Mouse (Mus musculus) left cerebral cortex, adult 2 months (tissue): ENCODE data around the gene Ano6. TPM values are rescaled to one million over a fixed set of nuclear protein-coding genes. Genes with fewer than 3 reads are reported as not detected.

Source experiments
- DNase-seq, 2 experiments: peaks; one replicate each; pipeline ENCODE4 v3.0.0; 2021 to 2022; ENCODE audit warnings: low spot score in 2 of 2, mixed read lengths in 1 of 2; ENCODE audit errors: extremely low spot score in 1 of 2
- H3K27ac ChIP-seq: fragments of 200-600 bp; 2 replicates; pipeline ENCODE4 v1.8.1; 2022
- H3K4me3 ChIP-seq: fragments of 200-600 bp; 2 replicates; pipeline ENCODE4 v1.8.1; 2022
- CTCF ChIP-seq: fragments of 200-600 bp; IDR thresholded peaks from 2 replicates; pipeline ENCODE4 v1.8.1; 2022; ENCODE audit warnings: antibody characterized with exemption, mild to moderate bottlenecking, moderate library complexity
- intact Hi-C: fragments of 180-260 bp; cut with DNase I; formaldehyde crosslinking; loops from one replicate; pipeline ENCODE4 v1.15.1; 2025
- total RNA-seq, 2 experiments: library from RNA; stranded (reverse); gene quantifications; 2 replicates each; pipeline ENCODE4 v1.2.3; 2021

Ano6 gene
- total RNA-seq, 2 experiments from 2014 or later, result 22.6 to 24.7 TPM

DNA sequence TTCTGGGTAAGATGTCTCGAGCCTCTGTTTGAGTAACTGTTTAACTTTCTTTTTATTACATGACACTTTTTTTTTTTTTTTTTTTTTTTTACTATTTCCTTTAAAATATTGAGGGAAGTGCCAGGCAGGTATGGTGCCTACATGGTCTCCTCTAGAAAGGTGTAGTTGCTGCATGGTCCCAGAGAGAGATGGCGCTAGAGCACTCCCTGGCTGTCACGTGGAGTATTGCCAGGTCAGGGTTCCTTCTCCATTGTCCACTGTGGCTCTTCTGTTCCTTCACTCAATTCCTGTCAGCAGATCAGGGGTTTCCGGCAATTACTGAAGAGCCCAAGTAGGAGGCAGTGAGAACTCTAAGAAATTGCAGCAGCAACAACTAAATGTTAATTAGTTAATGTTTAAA, 152.8 kb downstream of the Ano6 start:
- peak; percentile 46 for TF ChIP-seq CTCF
- intact Hi-C loops, result no loop called here
- Histone ChIP-seq H3K4me3 (no peak overlapping the region), H3K27ac (no peak overlapping the region)
- DNase-seq, result no peak

DNA sequence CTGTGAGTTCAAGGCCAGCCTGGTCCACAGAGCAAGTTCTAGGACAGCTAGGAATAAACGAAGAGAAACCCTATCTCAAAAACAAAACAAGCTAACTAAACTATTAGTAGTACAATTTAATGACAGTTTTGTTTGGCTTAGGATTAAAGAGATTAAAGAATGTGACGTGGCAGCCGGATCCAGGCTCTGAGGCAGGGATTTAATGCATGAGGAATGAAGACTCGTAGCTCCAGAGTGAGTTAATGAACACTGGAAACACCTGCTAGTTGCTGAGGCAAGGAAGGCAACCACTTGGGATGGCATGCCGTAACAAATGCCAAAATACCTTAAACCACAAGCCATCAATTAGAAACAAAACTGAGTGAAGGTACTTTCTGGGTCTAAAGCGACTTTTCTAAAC, 153.7 kb downstream of the Ano6 start:
- Histone ChIP-seq H3K27ac (no peak overlapping the region), H3K4me3 (no peak overlapping the region)
- intact Hi-C loops, result no loop called here
- TF ChIP-seq CTCF, result no peak
- no peak for DNase-seq

DNA sequence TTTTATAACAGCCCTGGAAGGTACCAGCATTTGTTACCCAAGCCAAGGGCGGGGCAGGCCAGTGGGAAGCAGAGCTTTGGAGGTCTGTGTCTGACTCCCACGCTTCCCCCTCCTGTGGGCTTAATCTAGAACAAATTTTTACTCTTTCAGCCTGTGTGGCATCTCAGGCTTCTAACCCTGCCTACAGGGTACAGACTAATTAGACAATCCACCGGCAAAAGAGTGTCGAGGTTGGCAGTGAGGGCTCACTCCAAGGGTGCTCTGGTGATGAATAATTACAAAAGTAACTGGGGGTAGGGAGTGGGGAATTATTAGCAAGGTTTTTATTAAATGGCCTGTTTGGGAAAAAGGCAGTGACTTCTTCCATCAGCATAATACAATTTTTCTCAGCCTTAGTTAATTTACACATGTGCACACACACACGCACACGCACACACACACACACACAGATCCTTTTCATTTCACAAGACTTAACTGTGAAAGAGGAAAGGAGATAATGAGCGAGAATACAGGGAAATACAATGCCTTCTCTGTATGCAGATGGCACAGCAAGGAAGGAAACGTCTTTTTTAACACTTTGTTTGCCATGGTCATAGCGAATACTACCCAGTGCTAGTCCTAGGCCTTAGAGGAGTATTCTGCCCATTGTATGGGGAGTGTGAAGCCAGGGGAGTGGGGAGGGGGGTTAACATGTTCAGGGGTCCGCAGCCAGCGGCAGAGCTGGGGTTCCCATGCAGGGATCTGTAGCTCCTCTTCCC, 155.5 kb downstream of the Ano6 start:
- no peak overlapping the region for H3K27ac ChIP-seq
- no peak for DNase-seq

DNA sequence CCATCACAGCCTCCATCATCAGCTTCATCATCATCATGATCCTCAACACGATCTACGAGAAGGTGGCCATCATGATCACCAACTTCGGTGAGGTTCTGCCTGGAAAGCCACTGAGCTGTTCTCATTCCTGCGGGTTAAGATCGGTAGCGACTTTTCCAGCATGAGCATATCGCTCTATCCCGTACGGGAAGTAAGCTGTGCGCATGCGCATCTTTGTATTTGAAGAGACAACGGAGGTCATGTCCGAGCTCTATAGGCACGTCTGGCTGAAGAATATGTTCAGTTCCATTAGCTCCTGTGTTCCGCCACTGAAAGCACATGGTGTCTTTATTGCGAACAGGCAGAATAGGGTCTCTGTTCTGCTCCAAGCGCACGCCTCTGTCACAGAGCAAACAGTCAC, 157.8 kb downstream of the Ano6 start:
- no peak overlapping the region for H3K27ac ChIP-seq
- H3K4me3 ChIP-seq, result no peak overlapping the region
- DNase-seq, result no peak
- no peak for TF ChIP-seq CTCF
- intact Hi-C loops, result loop anchor here (5.0 kb wide), 1 partner anchor 176 kb away; no protein-coding TSS in a partner anchor

More for the DNA sequence above, 155.5 kb downstream of the Ano6 start:
- TF ChIP-seq CTCF, result no peak
- intact Hi-C loops, result loop anchor here (5.0 kb wide), 1 partner anchor 174 kb away; no protein-coding TSS in a partner anchor
- H3K4me3 ChIP-seq, result no peak overlapping the region

DNA sequence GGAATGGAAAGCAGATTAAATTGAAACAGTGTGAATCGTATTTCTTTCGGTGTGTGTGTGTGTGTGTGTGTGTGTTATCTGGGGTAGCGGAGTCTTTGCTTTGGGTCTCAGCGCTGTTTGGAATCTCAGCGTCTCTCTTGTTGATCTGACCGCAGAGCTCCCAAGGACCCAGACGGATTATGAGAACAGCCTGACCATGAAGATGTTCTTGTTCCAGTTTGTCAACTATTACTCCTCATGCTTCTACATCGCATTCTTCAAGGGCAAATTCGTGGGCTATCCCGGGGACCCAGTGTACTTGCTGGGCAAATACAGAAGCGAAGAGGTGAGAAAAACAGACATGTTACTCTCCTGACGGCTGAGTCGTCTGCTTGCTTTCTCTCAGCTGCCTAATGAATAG, 158.7 kb downstream of the Ano6 start:
- no peak overlapping the region for H3K27ac ChIP-seq
- TF ChIP-seq CTCF, result no peak
- H3K4me3 ChIP-seq, result no peak overlapping the region
- intact Hi-C loops, result loop anchor here (5.0 kb wide), 1 partner anchor 177 kb away; no protein-coding TSS in a partner anchor
- DNase-seq, result no peak

DNA sequence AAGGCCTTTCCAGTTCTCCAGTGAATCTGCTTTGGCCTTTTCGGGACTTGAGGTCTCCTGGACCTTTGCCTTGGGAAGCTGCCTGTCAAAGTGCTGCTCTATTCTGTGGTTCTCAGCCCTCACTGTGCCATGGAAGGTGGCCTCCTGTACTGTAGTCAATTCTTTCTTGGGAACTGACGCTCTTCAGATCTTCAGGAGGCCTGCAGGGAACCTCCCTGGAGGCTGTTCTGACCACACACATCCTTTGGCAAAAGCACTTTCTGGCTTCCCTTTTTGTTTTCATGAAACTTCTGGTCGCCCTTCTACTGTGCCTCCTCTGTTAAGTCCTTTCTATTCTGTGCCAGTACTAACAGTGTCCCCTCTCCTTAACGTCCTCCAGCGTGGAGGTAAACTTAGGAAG, 160.9 kb downstream of the Ano6 start:
- no peak for DNase-seq

DNA sequence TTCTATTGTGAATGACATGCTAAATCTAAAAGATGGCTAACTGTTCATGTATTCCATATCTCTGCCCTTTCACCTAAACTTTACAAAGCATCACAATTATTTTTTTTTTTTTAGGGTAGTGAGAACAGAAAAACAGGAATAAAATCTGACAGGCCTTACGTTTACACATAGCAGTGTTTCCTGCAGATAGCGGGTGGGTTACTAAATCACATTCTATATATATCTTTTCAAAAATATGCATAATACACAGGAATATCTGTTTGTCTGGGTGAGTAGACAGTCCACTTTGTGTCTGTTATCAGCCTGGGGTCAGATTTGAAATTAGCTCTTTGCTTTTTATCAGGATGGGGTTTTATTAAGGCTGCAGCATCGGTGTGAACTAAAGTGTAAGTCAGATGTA, 166.0 kb downstream of the Ano6 start:
- DNase-seq, result no peak
- TF ChIP-seq CTCF, result no peak
- no peak overlapping the region for H3K4me3 ChIP-seq
- intact Hi-C loops, result no loop called here
- H3K27ac ChIP-seq, result no peak overlapping the region

More for the DNA sequence above, 160.9 kb downstream of the Ano6 start:
- Histone ChIP-seq H3K4me3 (no peak overlapping the region), H3K27ac (no peak overlapping the region)
- intact Hi-C loops, result loop anchor here (5.0 kb wide), 1 partner anchor 331 kb away; no protein-coding TSS in a partner anchor
- TF ChIP-seq CTCF, result no peak

DNA sequence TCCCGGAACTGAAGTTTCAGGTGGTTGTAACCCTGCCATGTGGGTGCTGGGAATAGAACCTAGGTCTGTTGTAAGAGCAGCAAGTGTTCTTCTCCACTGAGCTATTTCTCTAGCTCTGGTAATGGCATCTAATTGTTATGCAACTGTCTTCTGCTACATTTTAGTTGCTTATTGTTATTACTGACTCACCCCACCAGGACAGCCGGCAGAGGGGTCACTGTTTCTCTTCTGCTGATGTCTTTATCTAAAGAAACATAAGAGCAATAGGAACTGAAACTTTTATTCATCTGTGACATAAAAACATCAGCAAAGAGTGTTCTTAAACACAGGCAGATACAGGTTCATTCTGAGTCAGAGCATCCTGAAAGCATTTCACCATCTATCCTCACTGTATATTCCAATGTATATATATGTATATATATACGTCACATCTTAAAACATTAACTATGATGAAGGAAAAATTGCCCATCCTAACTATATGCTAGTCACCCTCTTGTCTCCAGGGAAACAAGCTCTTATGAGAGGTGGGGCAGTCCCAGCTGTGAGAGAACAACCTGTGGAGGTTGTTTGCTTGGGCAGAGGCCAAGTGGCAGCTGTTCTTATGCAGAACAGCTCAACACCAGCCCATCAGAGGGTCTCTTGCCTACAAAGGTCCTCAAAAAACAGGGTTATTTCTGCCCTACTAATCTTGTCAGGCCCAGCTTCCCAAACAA, 171.9 kb downstream of the Ano6 start:
- Histone ChIP-seq H3K4me3 (no peak overlapping the region), H3K27ac (no peak overlapping the region)
- DNase-seq, result no peak
- TF ChIP-seq CTCF, result no peak
- intact Hi-C loops, result no loop called here

DNA sequence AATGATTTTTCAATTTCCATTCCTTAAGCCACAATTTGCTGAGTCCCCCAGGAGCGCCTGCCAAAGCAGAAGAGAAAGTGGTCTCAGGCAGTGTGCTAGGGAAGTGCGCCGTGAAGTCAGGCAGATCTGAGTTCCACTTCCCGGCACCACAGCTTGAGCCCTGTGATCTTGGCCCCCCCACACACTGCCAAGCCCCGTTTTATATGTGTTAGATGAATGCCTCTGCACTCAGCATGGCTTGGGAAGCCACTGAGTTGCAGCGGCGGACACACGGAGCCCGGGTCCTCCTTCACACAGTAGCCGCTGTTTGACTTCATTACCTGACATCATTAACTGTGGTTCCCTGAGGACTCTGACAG, 172.5 kb downstream of the Ano6 start:
- Histone ChIP-seq H3K4me3 (no peak overlapping the region), H3K27ac (no peak overlapping the region)
- no peak for TF ChIP-seq CTCF
- intact Hi-C loops, result no loop called here
- DNase-seq, result no peak

DNA sequence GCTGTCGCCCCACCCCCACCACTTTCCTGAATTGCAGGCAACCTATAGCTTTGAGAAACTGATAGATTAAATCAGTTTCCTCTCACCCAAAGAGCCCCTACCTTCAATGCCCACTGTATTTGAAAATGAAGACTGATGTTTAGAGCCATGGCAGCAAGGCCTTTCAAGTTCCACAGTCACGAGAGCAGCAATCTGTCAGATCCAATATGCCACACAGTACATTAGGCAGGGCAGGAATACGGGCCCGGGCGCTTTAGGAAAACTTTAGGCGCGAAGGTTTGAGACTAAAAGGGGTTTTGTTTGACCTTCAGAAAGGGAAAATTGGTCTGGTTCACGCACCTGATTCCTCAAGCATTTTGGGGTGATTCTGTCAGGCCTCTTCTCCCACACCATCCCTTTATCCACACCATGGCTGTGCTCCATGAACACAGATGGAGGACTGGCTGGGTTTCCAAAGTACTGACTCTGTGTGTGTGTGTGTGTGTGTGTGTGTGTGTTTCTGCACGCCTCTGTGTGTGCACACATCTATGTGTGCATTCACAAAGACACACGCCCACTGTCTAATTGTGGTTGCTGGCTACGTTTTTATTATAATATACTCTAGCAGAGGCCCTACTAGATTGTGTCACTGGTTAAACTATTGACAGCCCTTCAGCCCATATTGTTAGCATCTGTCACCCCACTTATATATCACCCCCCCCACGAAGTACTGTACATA, 173.0 kb downstream of the Ano6 start:
- intact Hi-C loops, result no loop called here
- no peak for DNase-seq
- no peak for TF ChIP-seq CTCF
- no peak overlapping the region for H3K27ac ChIP-seq
- no peak overlapping the region for H3K4me3 ChIP-seq

DNA sequence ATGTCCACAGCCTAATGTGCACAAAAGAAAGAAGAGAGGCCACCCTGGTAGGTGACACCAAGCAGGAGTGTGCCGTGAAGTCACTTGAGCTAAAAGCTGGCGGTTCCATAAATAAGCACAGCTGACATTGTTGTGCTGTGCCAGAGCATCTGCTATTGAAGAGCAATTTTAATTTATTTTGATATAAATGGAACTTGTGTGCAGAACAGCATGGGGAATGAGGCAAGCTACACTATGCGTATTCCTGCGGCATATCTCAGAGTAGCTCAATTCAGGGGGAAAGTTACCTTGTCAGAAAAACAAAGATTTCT, 173.6 kb downstream of the Ano6 start:
- no peak for DNase-seq
- Histone ChIP-seq H3K27ac (no peak overlapping the region), H3K4me3 (no peak overlapping the region)
- intact Hi-C loops, result no loop called here
- no peak for TF ChIP-seq CTCF

DNA sequence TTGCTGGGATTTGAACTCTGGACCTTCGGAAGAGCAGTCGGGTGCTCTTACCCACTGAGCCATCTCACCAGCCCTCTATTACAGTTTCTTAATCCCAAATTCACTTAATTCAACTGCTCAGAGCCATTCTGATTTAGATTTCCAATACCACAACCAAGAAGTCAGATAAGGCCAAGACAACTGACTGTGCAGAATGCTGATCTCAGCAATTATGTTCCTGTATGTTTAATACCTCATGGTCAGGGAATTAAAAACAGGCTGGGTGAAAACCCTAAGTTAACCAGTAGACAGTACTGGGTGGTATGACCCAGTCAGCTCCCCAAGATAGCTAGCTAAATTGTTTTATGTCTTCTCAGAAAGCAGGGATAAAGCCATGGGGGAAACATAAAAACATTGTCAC, 176.3 kb downstream of the Ano6 start:
- Histone ChIP-seq H3K27ac (no peak overlapping the region), H3K4me3 (no peak overlapping the region)
- no peak for DNase-seq
- intact Hi-C loops, result no loop called here
- TF ChIP-seq CTCF, result no peak
